Mouse (Mus musculus) lung, postnatal 0 days (tissue): ENCODE data around the gene Pfas. TPM values are rescaled to one million over a fixed set of nuclear protein-coding genes. Genes with fewer than 3 reads are reported as not detected.

ENCODE experiments used
- ATAC-seq: fragments of 200-750 bp; cut with Nextera tagmentation; 2 replicates; pipeline ENCODE4 v1.8.0; 2017; ENCODE audit warnings: moderate library complexity
- DNase-seq: peaks from one replicate; pipeline ENCODE4 v3.0.0-alpha.2; 2016; ENCODE audit warnings: low spot score
- H3K27ac ChIP-seq: fragments of 300-500 bp; sonication (generic); 2 replicates; pipeline ENCODE4 v1.5.1; 2014; ENCODE audit warnings: antibody characterized with exemption, mild to moderate bottlenecking, low read length, mixed read lengths
- H3K27me3 ChIP-seq: fragments of 300-500 bp; sonication (generic); replicated peaks from 2 replicates; pipeline ENCODE4 v1.6.1; 2014; ENCODE audit warnings: low read length, mixed read lengths; ENCODE audit not compliant: insufficient read depth
- H3K36me3 ChIP-seq: fragments of 300-500 bp; sonication (generic); 2 replicates; pipeline ENCODE4 v1.6.1; 2014; ENCODE audit warnings: low read length, mixed read lengths; ENCODE audit not compliant: insufficient read depth
- H3K4me1 ChIP-seq: fragments of 300-500 bp; sonication (generic); 2 replicates; pipeline ENCODE4 v1.6.1; 2014; ENCODE audit warnings: antibody characterized with exemption, low read depth, low read length, mixed read lengths; ENCODE audit not compliant: insufficient read depth
- H3K4me2 ChIP-seq: fragments of 300-500 bp; sonication (generic); replicated peaks from 2 replicates; pipeline ENCODE4 v1.6.1; 2014; ENCODE audit warnings: low read depth, mild to moderate bottlenecking, low read length, moderate library complexity, mixed read lengths
- H3K4me3 ChIP-seq: fragments of 300-500 bp; sonication (generic); 2 replicates; pipeline ENCODE4 v1.5.1; 2014; ENCODE audit warnings: low read depth, low read length
- H3K9ac ChIP-seq: fragments of 300-500 bp; sonication (generic); replicated peaks from 2 replicates; pipeline ENCODE4 v1.6.1; 2014; ENCODE audit warnings: low read depth, mild to moderate bottlenecking
- H3K9me3 ChIP-seq: fragments of 300-500 bp; sonication (generic); 2 replicates; pipeline ENCODE4 v1.6.1; 2016; ENCODE audit warnings: low read length, mixed read lengths
- CTCF ChIP-seq: IDR thresholded peaks from 2 replicates; pipeline ENCODE4 v1.5.1; 2016; ENCODE audit warnings: antibody characterized with exemption, mild to moderate bottlenecking
- EP300 ChIP-seq: IDR thresholded peaks from 2 replicates; pipeline ENCODE4 v1.6.1; 2016; ENCODE audit warnings: antibody characterized with exemption, mild to moderate bottlenecking, control low read depth
- WGBS: fragments of 180-500 bp; shearing (Covaris S2); extraction: QIAGEN DNeasy Blood & Tissue Kit; methylation state at CpG from one replicate; pipeline ENCODE4 v1.1.7; 2014; 5-methylcytosine and 5-hydroxymethylcytosine counted together
- polyA plus RNA-seq: library from polyadenylated mRNA; unstranded; fragments of >200 nt; fragmentation: Nextera tagmentation; extraction: Ambion mirVana; gene quantifications from 2 replicates; pipeline ENCODE4 v1.2.1, GENCODE M21; 2015

The Pfas gene
- 7.0 and 9.0 TPM in 2 replicates for polyA plus RNA-seq

- WGBS = 9% methylated on average over 38 of the region's 38 CpGs
- ATAC-seq (peak; percentile 82), DNase-seq (peak; percentile 91)
- Histone ChIP-seq H3K36me3 (no peaks in the 10 kb centered on the region), H3K4me2 (peak within 1 kb of the TSS; percentile 65), H3K9me3 (no peaks in the 10 kb centered on the region), H3K4me3 (peak within 1 kb of the TSS; percentile 50), H3K4me1 (no peaks in the 10 kb centered on the region), H3K27ac (0 out of 2 replicates have a peak within 1 kb of the TSS, but pooled peaks have one; percentile 14), H3K27me3 (no peaks in the 10 kb centered on the region), H3K9ac (peak within 1 kb of the TSS; percentile 24; the same call in 1 of the 2 replicates)
- no peak for TF ChIP-seq EP300
These were observed at the start of gene Pfas for GRCm38 (mm10) chr11:69008182-69009121. Gene Pfas, minus strand, starts transcription at chr11:69008460.

- no peak overlapping the region for H3K4me3 ChIP-seq
- DNase-seq (no peak), ATAC-seq (peak; percentile 29; the same call in 1 of the 2 replicates)
- WGBS = 62% methylated on average over 3 of the region's 3 CpGs
- H3K4me2 ChIP-seq = no peak overlapping the region
- H3K36me3 ChIP-seq = no peaks in the 10 kb centered on the region
- H3K9me3 ChIP-seq = no peaks in the 10 kb centered on the region
- TF ChIP-seq CTCF (no peak), EP300 (no peak)
- no peaks in the 10 kb centered on the region for H3K27me3 ChIP-seq
- H3K27ac ChIP-seq = no peak overlapping the region
- no peak overlapping the region for H3K9ac ChIP-seq
- no peaks in the 10 kb centered on the region; the same call in 1 of the 2 replicates for H3K4me1 ChIP-seq
These were observed 45.6 kb upstream of the Pfas start for GRCm38 (mm10) chr11:69053848-69054247.

- Histone ChIP-seq H3K36me3 (no peaks in the 10 kb centered on the region), H3K4me3 (no peak overlapping the region), H3K4me1 (no peaks in the 10 kb centered on the region), H3K27me3 (no peaks in the 10 kb centered on the region), H3K4me2 (no peak overlapping the region), H3K9ac (no peak overlapping the region), H3K27ac (no peak overlapping the region), H3K9me3 (no peaks in the 10 kb centered on the region)
- WGBS = 91% methylated on average over 2 of the region's 2 CpGs
- DNase-seq (no peak), ATAC-seq (no peak)
- TF ChIP-seq EP300 (no peak), CTCF (no peak)
These were observed 44.7 kb upstream of the Pfas start for GRCm38 (mm10) chr11:69052824-69053421.

GRCm38 (mm10) chr11:69051771-69052170, 43.5 kb upstream of the Pfas start:
- 66% methylated on average over 4 of the region's 4 CpGs for WGBS
- TF ChIP-seq EP300 (peak; percentile 41; the same call in 1 of the 2 replicates), CTCF (no peak)
- H3K4me2 ChIP-seq = no peak overlapping the region
- no peak for DNase-seq
- H3K27ac ChIP-seq = no peak overlapping the region
- no peak overlapping the region for H3K9ac ChIP-seq
- H3K36me3 ChIP-seq = no peaks in the 10 kb centered on the region
- peak; percentile 45; the same call in 1 of the 2 replicates for ATAC-seq
- no peaks in the 10 kb centered on the region for H3K4me1 ChIP-seq
- no peak overlapping the region for H3K4me3 ChIP-seq
- no peaks in the 10 kb centered on the region for H3K27me3 ChIP-seq
- no peaks in the 10 kb centered on the region for H3K9me3 ChIP-seq

GRCm38 (mm10) chr11:69050748-69051147, 42.5 kb upstream of the Pfas start:
- 74% methylated on average over 8 of the region's 8 CpGs for WGBS
- H3K27ac ChIP-seq = no peak overlapping the region
- H3K9ac ChIP-seq = no peak overlapping the region
- no peaks in the 10 kb centered on the region for H3K36me3 ChIP-seq
- no peak overlapping the region for H3K4me2 ChIP-seq
- H3K27me3 ChIP-seq = no peaks in the 10 kb centered on the region
- no peaks in the 10 kb centered on the region for H3K9me3 ChIP-seq
- no peak for TF ChIP-seq EP300
- no peak for TF ChIP-seq CTCF
- H3K4me3 ChIP-seq = no peak overlapping the region
- ATAC-seq (no peak), DNase-seq (no peak)
- H3K4me1 ChIP-seq = no peaks in the 10 kb centered on the region

GRCm38 (mm10) chr11:69048151-69048550, 39.9 kb upstream of the Pfas start:
- H3K4me3 ChIP-seq = no peak overlapping the region
- no peaks in the 10 kb centered on the region for H3K4me1 ChIP-seq
- H3K9ac ChIP-seq = no peak overlapping the region
- H3K4me2 ChIP-seq = no peak overlapping the region
- no peaks in the 10 kb centered on the region for H3K36me3 ChIP-seq
- H3K27ac ChIP-seq = no peak overlapping the region
- ATAC-seq (no peak), DNase-seq (no peak)
- TF ChIP-seq CTCF (no peak), EP300 (no peak)
- H3K9me3 ChIP-seq = no peaks in the 10 kb centered on the region
- no peaks in the 10 kb centered on the region for H3K27me3 ChIP-seq
- WGBS = 77% methylated on average over 14 of the region's 14 CpGs
